Mouse (Mus musculus) kidney, postnatal 0 days (tissue): ENCODE results near the gene Cuedc2. TPM values are rescaled to one million over a fixed set of nuclear protein-coding genes. Genes with fewer than 3 reads are reported as not detected.

Source experiments
- ATAC-seq: fragments of 200-750 bp; cut with Nextera tagmentation; replicated peaks from 2 replicates; pipeline ENCODE4 v1.8.0; 2017; ENCODE audit warnings: low read depth, moderate number of reproducible peaks, moderate TSS enrichment, moderate library complexity; ENCODE audit not compliant: low FRiP score
- DNase-seq: peaks from one replicate; pipeline ENCODE4 v3.0.0-alpha.2; 2016; ENCODE audit warnings: low spot score
- H3K27ac ChIP-seq: fragments of 300-500 bp; sonication (generic); 2 replicates; pipeline ENCODE4 v1.5.1; 2014; ENCODE audit warnings: mild to moderate bottlenecking
- H3K27me3 ChIP-seq: fragments of 300-500 bp; sonication (generic); 2 replicates; pipeline ENCODE4 v1.6.1; 2014; ENCODE audit warnings: low read length, mixed read lengths; ENCODE audit not compliant: insufficient read depth
- H3K36me3 ChIP-seq: fragments of 300-500 bp; sonication (generic); 2 replicates; pipeline ENCODE4 v1.6.1; 2014; ENCODE audit warnings: low read length, mixed read lengths; ENCODE audit not compliant: insufficient read depth
- H3K4me1 ChIP-seq: fragments of 300-500 bp; sonication (generic); replicated peaks from 2 replicates; pipeline ENCODE4 v1.6.1; 2014; ENCODE audit warnings: antibody characterized with exemption, low read length, mixed read lengths; ENCODE audit not compliant: insufficient read depth
- H3K4me2 ChIP-seq: fragments of 300-500 bp; sonication (generic); 2 replicates; pipeline ENCODE4 v1.6.1; 2014; ENCODE audit warnings: mild to moderate bottlenecking, low read length, moderate library complexity, mixed read lengths
- H3K4me3 ChIP-seq: fragments of 300-500 bp; sonication (generic); replicated peaks from 2 replicates; pipeline ENCODE4 v1.5.1; 2014; ENCODE audit warnings: low read depth, low read length
- H3K9ac ChIP-seq: fragments of 300-500 bp; sonication (generic); 2 replicates; pipeline ENCODE4 v1.6.1; 2014; ENCODE audit warnings: low read depth, low read length
- H3K9me3 ChIP-seq: fragments of 300-500 bp; sonication (generic); replicated peaks from 2 replicates; pipeline ENCODE4 v1.6.1; 2016; ENCODE audit warnings: low read length, inconsistent platforms, mixed read lengths
- CTCF ChIP-seq: IDR thresholded peaks from 2 replicates; pipeline ENCODE4 v1.5.1; 2016; ENCODE audit warnings: antibody characterized with exemption, low read depth, mild to moderate bottlenecking, moderate library complexity
- WGBS: fragments of 180-500 bp; shearing (Covaris S2); extraction: QIAGEN DNeasy Blood & Tissue Kit; methylation state at CpG from one replicate; pipeline ENCODE4 v1.1.7; 2014; 5-methylcytosine and 5-hydroxymethylcytosine counted together
- microRNA counts: library from miRNA; unstranded; fragments of <30 nt; microRNA quantifications from one replicate; lab custom pipeline; 2015
- microRNA-seq: library from miRNA; unstranded; fragments of <30 nt; microRNA quantifications from one replicate; pipeline ENCODE4, GENCODE M21; 2016
- polyA plus RNA-seq: library from polyadenylated mRNA; unstranded; fragments of >200 nt; fragmentation: Nextera tagmentation; extraction: Ambion mirVana; gene quantifications from 2 replicates; pipeline ENCODE4 v1.2.1, GENCODE M21; 2015

The Cuedc2 gene
- polyA plus RNA-seq, 1 experiment from 2014 or later: 167 TPM

GRCm38 (mm10) chr19:46286047-46286446 is 52.5 kb downstream of the Cuedc2 start:
- peaks cover 46% of the 10 kb centered on the region for H3K36me3 ChIP-seq

GRCm38 (mm10) chr19:46285631-46286030 is 52.9 kb downstream of the Cuedc2 start:
- peaks cover 49% of the 10 kb centered on the region for H3K36me3 ChIP-seq

More at GRCm38 (mm10) chr19:46286047-46286446, 52.5 kb downstream of the Cuedc2 start:
- Histone ChIP-seq H3K9me3 (no peaks in the 10 kb centered on the region), H3K27me3 (no peaks in the 10 kb centered on the region), H3K27ac (no peak overlapping the region), H3K4me1 (no peaks in the 10 kb centered on the region), H3K4me3 (no peak overlapping the region), H3K9ac (no peak overlapping the region), H3K4me2 (no peak overlapping the region)
- TF ChIP-seq CTCF: no peak
- DNase-seq (no peak), ATAC-seq (no peak)
- 88% methylated on average over 6 of the region's 6 CpGs for WGBS

GRCm38 (mm10) chr19:46284686-46285085 is 53.8 kb downstream of the Cuedc2 start:
- 96% methylated on average over 4 of the region's 4 CpGs for WGBS
- Histone ChIP-seq H3K27ac (no peak overlapping the region), H3K9me3 (no peaks in the 10 kb centered on the region), H3K36me3 (peaks cover 59% of the 10 kb centered on the region), H3K4me3 (no peak overlapping the region), H3K27me3 (no peaks in the 10 kb centered on the region), H3K9ac (no peak overlapping the region), H3K4me2 (no peak overlapping the region), H3K4me1 (no peaks in the 10 kb centered on the region)
- DNase-seq (no peak), ATAC-seq (no peak)
- no peak for TF ChIP-seq CTCF

More at GRCm38 (mm10) chr19:46285631-46286030, 52.9 kb downstream of the Cuedc2 start:
- Histone ChIP-seq H3K27ac (no peak overlapping the region), H3K9me3 (no peaks in the 10 kb centered on the region), H3K27me3 (no peaks in the 10 kb centered on the region), H3K4me2 (no peak overlapping the region), H3K4me1 (no peaks in the 10 kb centered on the region), H3K9ac (no peak overlapping the region), H3K4me3 (no peak overlapping the region)
- ATAC-seq (no peak), DNase-seq (no peak)
- no peak for TF ChIP-seq CTCF
- 65% methylated on average over 7 of the region's 7 CpGs for WGBS

GRCm38 (mm10) chr19:46282081-46282849 is 56.2 kb downstream of the Cuedc2 start:
- Histone ChIP-seq H3K27me3 (no peaks in the 10 kb centered on the region), H3K9ac (no peak overlapping the region), H3K4me1 (no peaks in the 10 kb centered on the region), H3K9me3 (no peaks in the 10 kb centered on the region), H3K4me3 (no peak overlapping the region), H3K36me3 (peaks cover 68% of the 10 kb centered on the region), H3K4me2 (no peak overlapping the region), H3K27ac (no peak overlapping the region)
- peak; percentile 31; the same call in 1 of the 2 replicates for TF ChIP-seq CTCF
- ATAC-seq: no peak
- WGBS: 94% methylated on average over 11 of the region's 11 CpGs
- no peak for DNase-seq

MicroRNA genes within 50 kb of the gene (microRNA counts, 519-probe panel; counts per million panel counts)
- 330 counts per million, percentile 68 among the panel's probes with 10 or more counts for microRNA mmu-miR-146b (lab: Ali Mortazavi, UCI)

Small RNA genes lying within 50 kb of the gene (microRNA-seq; reads per million reads assigned to microRNA genes)
- 0.60 reads per million for gene Mir146b

Other genes with a start within 250 kb of the Cuedc2 start
- 0.07 TPM in 1 of 2 replicates, not detected in the other for gene Elovl3, start 206.8 kb downstream of the Cuedc2 start, polyA plus RNA-seq
- not detected in 2 replicates for gene Pitx3, start 190.4 kb downstream of the Cuedc2 start, polyA plus RNA-seq
- gene Gbf1, start 186.2 kb downstream of the Cuedc2 start, polyA plus RNA-seq: 32.9 and 37.3 TPM in 2 replicates
- 8.7 and 8.8 TPM in 2 replicates for gene Nfkb2, start 34.4 kb downstream of the Cuedc2 start, polyA plus RNA-seq
- gene Psd, start 11.5 kb downstream of the Cuedc2 start, polyA plus RNA-seq: 2.7 and 2.9 TPM in 2 replicates
- gene Fbxl15, start 10.5 kb downstream of the Cuedc2 start, polyA plus RNA-seq: 29.9 and 33.8 TPM in 2 replicates
- gene Mfsd13a, start 2.4 kb upstream of the Cuedc2 start, polyA plus RNA-seq: 12.0 and 14.0 TPM in 2 replicates
- 3.5 and 4.0 TPM in 2 replicates for gene 2310034G01Rik, start 11.6 kb upstream of the Cuedc2 start, polyA plus RNA-seq
- 100.0 and 111 TPM in 2 replicates for gene Actr1a, start 57.0 kb upstream of the Cuedc2 start, polyA plus RNA-seq
- 30.6 and 33.0 TPM in 2 replicates for gene Sufu, start 58.2 kb upstream of the Cuedc2 start, polyA plus RNA-seq
- 27.8 and 30.5 TPM in 2 replicates for gene Trim8, start 163.0 kb upstream of the Cuedc2 start, polyA plus RNA-seq
- gene Arl3, start 234.5 kb upstream of the Cuedc2 start, polyA plus RNA-seq: 96.6 and 105 TPM in 2 replicates
- gene Sfxn2, start 234.7 kb upstream of the Cuedc2 start, polyA plus RNA-seq: 47.1 and 50.0 TPM in 2 replicates